Mouse (Mus musculus) WW6 (cell line): ENCODE data around the gene Krt87.
A peak's percentile ranks its signal among the peaks of the same experiment; 100 is the strongest.

Experiments
- DNase-seq: peaks from one replicate; pipeline ENCODE4 v3.0.0-alpha.2; 2013; ENCODE audit warnings: low read depth, low spot score

The Krt87 gene

DNA sequence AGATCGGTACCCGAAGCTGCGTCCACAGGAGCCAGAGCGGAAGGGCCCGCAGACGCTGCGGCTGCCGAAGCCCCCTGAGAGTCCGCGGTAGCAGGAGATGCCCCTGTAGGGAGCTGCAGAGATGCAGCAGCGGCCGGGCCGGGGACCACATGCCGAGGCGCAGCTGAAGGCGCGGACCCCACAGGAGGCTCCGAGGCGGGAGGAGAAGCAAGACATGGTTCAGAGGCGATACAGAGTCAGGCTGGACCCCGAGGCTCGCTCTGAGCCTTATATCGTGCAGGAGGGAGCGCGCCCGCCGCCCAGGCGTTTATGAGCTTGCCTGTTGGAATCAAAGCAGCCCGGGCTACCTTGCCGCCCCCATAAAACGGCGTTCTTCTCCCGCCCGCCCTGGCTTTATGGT is at the start of gene Krt87:
TSS of gene Krt87 (minus strand) at position 250 of the 400 bp plus-strand sequence.
- DNase-seq: no peak

DNA sequence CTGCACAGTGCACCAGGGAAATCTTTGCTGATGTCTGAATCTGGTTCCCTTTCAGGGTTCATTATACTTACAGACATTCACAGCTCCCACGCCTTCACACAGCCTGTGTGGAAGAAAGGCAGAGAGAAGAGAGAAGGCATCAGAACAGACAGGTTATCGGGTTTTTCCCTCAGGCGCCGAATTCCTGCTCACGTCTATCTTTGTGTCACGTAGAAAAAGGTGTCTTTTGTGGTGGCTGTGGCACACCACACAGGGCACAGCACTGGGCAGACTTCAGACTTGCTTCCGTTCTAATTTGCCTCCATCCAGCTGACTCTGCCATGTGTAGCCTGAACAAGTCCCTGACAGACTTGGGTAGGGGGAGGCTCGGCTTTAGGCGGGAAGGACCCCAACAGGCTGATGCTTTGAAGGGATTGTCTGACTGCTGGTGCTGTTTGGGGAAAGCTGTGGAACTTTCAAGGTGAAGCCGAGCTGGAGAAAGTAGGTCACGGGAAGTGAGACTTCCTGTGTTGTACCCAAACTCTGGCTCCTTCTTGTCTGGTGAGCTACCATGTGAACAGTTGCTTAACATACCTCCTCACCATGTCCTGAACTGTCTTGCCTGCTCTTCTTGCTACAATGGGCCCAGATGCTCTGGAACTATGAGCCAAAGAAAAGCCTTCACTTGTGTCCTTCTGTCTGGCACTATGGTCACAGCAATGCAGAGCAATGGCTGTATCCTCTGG is 47.5 kb upstream of the Krt87 start:
- no peak for DNase-seq

DNA sequence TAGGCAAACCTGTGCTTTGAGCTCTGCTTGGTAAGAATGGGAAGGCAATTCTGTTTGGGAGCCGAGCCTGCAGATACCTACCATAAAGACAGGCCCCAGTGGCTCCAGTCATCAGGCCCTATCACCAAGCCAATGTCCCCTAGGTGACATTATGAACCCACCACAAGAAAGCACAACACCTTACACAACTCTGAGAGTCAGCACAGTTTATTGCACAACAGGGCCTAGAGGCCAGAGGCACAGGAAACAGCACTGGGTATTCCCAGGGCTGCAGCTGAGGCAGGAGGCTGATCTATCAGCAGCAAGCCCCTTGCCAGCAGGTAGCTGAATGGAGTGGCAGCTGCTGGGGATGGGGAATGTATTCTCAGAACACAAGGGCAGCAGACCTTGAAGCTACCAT is 46.3 kb upstream of the Krt87 start:
- DNase-seq: no peak

DNA sequence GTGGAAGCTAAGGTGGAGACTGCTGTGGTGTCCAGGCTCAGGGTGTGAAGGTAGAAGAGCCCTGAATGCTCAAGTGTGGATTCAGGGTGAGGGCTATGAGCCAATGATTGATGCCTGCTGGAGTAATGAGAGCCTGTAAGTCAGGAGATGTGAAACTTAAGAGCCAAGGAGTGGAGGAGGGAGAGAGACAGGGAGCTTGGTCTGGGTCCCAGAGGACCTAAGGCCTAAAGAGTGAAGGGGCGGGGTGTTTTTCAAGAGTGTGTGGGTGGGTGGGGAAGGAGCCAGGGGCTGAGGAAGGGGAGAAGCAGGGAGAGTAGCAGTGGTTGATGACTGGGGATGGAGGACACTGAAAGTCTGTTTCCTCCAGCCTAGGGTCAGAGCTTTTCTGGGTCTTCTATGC is 45.0 kb upstream of the Krt87 start:
- DNase-seq: no peak

DNA sequence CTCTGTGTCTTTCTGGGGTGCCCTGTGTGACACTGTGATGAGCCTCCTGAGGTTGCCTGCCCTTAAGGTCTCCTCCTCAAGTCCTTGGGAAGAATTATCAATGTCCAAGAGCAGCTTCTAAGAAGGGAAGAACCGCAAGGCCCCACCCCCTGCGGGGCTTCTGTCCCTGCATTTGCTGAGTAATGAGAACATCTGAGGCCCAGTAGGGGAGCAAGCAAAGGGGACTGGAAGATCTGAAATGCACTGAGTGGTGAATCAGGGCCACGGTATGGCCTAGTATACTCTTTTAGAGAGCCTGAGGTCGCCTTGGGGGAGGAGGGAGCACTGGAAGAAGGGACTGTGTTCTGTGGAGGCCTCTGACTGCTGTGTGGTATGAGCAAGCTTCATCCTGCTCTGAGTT is 43.5 kb upstream of the Krt87 start:
- DNase-seq: no peak

DNA sequence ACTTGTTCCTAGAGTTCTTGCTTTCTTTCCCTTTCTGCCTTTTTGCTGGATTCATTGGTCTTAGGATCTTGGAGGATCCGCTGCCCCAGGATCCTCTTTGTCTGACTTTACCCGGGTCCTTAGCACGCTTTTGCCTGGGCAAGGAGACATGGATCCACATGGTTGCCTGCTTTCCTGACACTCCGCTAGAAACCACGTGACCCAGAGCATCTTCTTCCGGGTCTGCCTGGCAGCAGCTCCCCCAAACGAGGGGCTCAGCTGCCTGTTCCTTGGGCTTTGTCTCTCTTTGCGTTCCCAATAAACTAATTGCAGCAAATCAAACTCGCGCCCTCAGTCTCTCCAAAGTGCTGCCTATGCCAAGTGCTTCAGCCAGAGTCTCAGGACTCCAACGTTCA is 41.1 kb upstream of the Krt87 start:
- DNase-seq: no peak

DNA sequence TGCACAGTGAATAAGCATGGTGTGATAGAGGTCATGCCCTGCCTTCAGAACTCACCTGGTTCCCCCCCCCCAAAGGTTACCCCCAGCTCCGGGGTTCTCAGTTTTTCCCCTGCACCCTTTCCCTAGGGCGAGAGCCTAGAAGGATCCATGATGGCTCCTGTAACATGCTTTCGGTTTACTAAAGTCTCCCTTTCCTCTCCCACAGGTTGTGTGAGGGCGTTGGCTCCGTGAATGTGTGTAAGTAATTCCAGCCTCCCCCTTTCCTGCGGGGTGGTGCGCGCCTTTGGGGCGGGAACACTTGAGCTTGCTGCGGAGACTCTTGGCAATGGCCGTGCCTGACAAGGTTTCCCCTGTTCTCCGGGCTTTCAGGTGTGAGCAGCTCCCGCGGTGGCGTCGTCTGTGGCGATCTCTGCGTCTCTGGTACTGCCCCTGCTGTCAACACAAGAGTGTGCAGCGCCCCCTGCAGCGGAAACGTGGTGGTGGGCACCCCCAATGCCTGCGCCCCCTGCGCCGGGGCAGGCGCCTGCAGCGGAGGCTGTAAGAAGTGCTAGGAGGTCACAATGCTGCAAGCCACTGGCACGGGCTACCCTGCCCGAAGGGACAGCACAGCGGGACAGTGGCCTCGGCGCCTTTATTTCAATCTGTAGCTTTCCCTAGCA is 40.5 kb upstream of the Krt87 start:
- peak; percentile 46 for DNase-seq

DNA sequence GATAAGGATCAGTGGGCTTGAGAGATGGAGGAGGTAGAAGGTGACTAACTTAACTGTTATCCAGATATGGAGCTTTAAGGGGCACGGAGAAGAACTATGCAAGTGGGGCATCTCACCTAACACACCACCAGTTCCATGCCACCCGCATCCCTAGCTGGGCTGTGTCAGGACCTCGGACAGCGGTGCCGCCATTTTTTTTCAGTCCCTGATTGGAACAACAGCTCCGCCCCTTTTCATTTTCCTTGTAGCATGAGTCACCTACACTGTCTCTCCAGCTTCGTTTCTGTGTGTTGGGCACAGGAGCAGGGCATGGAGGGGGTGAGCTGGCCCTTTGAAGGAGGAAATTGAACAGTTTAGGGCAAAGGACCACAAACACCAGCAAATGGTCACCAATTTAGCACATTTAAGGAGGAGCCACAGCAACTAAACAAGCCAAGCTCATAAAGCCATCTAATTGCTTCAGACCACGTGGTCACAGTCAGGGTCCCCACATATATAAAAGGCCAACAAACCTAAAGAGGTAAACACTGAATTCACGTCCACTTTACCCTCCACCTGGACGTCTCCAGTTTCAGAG is 34.4 kb upstream of the Krt87 start, which contains the start of gene Krt86:
TSS of gene Krt86 (plus strand) at position 527 of the 577 bp plus-strand sequence.
- DNase-seq: no peak

DNA sequence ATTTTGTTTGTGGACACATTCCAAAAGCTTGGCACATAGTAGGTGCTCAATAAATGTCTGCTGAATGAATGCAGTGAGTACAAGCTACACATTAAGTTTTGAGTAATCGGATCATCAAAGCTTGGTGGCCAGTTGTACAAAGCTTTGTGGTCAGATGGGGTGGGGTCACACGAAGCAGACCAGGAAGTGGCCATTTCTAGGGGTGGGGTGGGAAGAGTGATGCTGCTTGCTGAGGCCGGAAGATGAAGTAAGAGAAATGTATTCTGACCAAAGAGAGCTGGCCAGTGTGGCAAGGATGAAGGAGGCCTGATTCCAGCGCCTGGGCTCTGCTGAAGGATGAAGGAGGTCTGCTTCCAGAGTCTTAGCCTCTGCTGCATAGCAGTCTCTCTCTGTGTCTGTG is 30.5 kb upstream of the Krt87 start:
- DNase-seq: no peak

DNA sequence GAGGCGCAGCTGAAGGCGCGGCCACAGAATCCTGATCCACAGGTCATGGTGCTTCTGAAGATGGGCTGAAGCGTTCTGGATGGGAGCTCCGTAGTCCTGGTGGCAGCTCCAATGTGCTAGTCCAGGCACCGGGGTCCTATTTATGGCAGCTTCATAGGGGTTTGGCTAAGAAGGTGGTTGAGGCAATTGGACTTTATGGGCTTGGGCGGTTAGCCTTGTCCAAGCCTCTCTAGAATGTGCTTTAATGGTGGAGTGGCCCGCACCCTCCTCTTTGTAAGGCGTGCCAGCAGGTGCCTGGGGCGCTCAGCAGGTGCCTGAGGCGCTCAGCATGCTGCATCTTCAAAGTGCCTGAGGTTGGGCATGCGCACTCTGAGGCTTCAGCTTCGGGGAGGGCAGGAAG is 25.0 kb upstream of the Krt87 start, which contains the start of gene Krt81:
TSS of gene Krt81 (minus strand) at position 101 of the 400 bp plus-strand sequence.
- DNase-seq: no peak

DNA sequence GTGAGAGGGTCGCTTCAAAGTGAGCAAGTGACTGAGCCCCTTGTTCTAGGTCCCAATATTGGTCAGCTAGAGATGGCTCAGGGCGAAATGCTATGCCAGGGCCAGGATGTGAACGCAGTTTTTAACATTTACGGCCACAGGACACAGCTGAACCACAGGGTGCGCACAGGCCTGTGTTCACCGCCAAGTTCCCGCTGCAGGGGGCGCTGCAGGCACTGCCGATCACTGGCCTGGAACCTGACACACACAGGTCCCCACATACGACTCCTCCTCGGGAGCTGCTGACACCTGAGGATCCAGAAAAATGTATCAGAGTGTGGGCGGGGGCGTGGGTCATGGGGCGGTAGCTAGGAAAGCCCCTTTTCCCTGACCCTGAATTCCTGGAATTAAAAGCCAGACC is 20.7 kb upstream of the Krt87 start:
- no peak for DNase-seq

DNA sequence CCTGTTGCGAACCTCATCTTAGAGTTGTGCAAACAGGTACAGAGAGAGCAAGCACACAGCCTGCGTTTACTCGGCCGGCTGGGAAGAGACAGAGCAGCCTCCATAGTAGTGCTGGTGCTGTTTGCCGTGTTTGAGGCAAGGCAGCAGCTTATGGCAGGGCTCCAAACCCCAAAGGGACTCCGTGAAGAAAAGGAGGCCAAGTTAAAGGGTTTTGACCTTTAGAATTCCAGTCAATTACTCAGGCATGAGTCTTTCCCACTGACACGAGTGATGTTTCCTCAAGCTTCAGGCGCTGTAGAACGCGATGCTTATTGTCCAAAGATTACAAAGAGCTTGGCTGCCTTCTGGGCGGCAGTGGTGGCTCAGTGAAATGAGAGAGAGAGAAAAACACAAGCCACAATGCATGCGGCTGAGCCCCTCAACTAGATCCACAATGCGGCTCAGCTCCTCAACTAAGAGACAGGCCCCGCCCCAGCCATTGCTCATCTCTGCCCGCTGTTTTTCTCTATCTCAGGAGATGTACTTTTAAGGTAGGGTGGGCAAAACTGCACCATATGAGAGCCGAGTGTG is 19.8 kb upstream of the Krt87 start:
- DNase-seq: no peak

DNA sequence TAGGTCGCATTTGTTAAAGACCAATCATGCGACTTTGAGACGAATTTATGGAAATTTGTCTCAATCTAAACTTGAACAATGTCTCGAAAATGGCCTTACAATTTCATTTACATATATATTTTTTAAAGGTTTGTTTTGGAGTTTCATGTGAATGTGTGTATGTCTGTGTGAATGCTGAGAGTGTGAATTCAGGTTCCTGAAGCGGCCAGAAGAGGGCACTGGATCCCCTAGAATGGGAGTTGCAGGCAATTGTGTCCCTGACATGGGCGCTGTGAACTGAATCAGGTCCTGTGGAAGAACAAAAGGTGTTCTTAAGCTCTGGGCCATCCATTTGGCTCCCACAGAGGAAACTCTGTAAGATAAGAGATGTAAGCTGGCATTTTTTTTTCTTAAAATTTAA is 17.3 kb upstream of the Krt87 start:
- DNase-seq: no peak

DNA sequence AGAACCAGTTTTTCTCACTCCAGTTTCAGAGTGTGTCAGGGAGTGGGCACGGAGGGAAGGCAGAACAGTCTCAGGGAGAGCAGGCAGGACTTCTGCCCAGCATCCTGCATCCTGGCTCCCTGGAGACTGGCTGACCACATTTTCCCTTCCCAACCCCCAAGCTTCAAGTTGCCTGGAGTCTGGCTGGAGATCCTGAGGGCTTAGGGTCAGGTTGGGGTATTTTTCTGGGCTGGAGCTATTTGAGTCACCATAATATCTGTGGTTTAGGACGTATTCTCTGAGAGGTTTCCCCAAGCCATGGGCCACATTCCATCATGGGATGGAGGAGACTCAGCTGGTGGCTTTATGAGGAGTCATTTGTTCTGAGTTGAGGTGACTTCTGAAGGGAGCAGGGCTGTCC is 16.7 kb upstream of the Krt87 start:
- DNase-seq: no peak

DNA sequence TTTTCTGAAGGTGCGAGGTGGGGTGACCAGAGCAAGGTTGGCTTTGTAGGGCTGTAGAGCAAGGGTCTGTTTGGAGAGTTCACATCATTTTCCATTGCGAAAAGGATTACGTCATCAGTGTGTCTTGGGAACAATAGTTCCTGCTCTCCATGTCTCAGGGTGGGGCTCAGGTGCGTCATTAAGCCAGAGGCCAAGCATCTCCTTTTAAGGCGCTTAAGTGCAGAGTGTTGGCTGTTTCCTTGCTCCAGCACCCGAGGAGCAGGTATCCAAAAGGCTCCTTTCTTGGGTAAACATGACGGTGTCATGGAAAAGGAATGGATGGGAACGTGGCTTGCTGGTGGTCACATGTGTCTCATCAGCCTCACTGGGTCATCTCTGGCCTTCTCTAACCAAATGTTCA is 16.2 kb upstream of the Krt87 start:
- no peak for DNase-seq

DNA sequence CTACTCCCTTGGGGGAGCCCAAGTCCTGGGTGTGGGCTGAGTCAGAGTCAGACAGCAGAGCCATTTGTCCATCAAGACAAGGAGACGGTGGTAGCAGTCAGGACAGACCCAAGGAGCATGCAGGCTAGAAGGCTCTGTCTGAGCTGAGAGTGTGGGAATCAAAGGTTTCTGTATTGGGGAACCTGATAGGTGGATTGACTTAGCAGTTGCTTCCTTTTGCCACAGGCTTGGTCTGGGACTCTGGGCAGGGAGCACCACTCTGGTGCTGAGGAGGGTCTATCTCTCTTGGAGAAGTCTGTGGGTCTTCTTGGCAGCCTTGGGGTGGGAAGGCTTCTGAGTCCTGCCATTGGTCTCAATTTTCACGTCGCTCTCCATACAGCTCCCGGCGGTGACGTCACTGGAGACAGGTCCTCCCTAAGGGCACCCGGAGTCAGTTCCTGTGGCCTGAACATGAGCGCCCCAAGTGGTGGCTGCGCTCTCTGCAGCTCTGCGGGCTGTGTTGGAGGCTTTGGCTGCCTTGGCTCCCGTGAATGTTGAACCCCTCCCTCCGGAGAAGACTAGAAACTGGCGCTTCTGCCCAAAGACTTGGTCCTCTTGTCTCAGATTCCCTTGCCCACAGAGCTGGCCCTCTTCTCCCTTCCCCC is 14.6 kb upstream of the Krt87 start:
- peak; percentile 49 for DNase-seq

DNA sequence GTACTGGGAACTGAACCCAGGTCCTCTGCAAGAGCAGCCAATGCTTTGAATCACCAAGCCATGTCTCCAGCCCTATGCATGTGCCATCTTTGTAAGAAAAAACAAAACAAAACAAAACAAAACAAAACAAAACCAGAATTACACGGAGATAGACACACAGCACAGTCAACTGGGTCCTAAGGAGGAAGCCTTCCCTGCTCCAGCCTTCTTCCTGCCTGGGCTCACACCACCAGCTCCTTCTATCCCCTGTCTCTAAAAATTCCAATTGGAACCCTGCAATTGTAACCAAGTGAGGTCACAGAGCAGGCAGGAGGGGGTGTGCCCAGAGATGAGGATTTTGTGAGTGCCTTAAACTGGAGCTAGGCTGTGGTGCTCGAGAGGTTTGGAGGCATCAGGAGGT is 8.8 kb upstream of the Krt87 start, which contains the start of gene Krt88:
TSS of gene Krt88 (plus strand) at position 301 of the 400 bp plus-strand sequence.
- no peak for DNase-seq

DNA sequence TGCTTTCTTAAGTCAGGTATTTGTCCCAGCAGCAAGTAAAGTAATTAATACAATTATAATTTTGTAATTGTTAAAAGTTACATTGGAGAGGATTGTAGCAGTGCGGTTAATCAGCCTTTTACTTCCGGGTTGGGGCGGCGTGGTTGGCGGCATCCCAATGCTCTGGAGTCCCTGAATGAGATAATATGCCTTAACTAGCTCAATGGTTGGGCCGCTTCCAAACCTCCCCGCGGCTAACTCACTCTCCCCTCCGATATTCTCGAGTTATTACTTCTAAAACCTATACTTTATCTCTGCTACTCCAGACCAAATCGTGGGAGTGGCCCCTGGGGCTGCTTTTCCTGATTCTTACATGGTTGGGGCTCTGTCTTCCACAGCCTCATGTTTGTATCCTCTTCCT is 8.0 kb upstream of the Krt87 start:
- DNase-seq: no peak

DNA sequence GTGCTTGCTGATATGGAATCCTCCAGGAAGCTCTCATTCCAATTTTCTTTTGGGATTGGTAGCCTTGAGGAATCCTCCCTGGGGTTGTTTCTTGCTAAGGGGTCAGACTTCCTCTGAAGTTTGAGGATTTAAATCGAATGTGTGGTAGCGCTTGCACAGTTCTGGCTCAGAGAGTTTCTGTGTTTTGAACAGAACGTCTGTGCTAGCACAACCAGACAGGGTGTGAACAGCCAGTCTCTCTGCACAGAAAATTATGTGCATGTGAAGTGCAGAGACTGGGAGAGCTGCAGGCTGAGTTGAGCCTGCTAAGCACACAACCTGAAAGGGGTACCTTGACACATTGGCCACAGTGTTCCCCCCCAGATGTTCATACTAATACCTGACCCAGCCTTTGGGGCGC is 2.2 kb upstream of the Krt87 start:
- DNase-seq: no peak

DNA sequence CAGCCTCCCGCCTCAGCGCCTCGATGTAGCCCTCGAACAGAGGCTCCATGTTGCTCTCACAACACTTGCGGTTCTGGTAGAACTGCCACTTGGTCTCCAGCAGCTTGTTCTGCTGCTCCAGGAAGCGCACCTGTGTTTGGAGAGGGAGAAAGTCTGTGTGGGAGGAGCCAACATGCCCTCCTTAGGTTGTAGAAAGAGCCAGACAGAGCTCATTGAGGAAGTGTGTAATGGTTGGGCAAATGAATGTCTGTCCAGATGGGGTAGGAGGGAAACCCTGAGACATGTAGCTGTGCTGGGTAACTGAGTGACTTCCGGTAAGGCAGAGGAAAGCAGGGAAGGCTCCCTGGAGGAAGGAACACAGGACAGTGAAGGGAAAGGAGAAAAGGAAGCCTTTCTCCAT is 2.0 kb downstream of the Krt87 start:
- DNase-seq: no peak

DNA sequence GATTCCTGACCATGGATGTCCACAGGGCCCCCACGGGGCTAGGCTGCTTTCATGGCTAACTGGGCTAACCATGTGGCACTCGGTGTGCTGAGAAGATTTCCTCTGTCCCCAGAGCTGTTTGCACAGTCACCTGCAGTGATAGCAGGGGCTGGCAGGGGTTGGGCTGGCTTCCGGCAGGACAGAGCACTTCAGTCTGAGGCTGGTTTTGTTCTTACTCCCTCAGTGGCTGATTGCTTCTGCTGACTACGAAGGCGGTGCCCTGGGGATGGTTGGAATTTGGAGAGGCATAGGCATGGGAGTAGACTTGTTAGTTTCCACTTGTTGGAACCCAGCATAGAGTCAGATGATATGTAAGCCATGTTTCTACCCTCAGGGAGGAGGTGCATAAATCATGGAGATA is 13.7 kb downstream of the Krt87 start:
- no peak for DNase-seq

DNA sequence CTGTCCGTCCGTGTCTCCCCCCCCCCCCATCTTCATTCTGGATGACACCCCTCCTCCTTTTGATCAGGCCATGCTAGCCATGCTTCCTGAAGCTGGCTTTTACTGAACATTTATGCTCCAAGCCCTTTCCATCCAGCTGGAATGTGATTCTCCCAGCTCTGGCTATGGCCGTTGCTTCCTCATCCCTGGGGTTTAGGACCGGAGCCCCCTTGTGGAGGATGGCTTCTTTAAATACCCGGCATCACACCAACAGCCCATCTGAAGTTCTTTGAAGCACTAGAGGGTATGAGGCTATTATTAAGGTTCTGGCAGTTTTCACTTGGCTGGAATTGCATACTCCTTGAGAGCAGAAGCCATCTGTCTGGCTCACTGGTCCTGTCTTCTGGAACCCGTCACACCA is 17.7 kb downstream of the Krt87 start:
- DNase-seq: no peak
